Mouse (Mus musculus) brain, embryonic 14.5 days (tissue): ENCODE data around the gene Gm5767.

Source experiments
- CTCF ChIP-seq: fragments of 200-500 bp; IDR thresholded peaks from 2 replicates; pipeline ENCODE4 v1.5.1; 2012; ENCODE audit warnings: inconsistent platforms, mild to moderate bottlenecking, moderate library complexity, borderline replicate concordance; ENCODE audit not compliant: insufficient read depth, insufficient read length; ENCODE audit errors: extremely low read depth
- POLR2A ChIP-seq: fragments of 200-500 bp; IDR thresholded peaks from 2 replicates; pipeline ENCODE4 v1.6.1; 2012; ENCODE audit warnings: mild to moderate bottlenecking, inconsistent platforms, borderline replicate concordance; ENCODE audit not compliant: poor library complexity, insufficient read depth, insufficient read length, severe bottlenecking; ENCODE audit errors: extremely low read depth

GRCm38 (mm10) chr16:8658764-8659163, 21.8 kb upstream of the Gm5767 start:
- no peak for TF ChIP-seq POLR2A
- TF ChIP-seq CTCF, result no peak
